Mouse (Mus musculus): Measurements from ENCODE around the gene Zfp697. TPM values are rescaled to one million over a fixed set of nuclear protein-coding genes. Genes with fewer than 3 reads are reported as not detected.
"Not testable (repeated sequence)": the region's sequence is repeated elsewhere in the genome, so short reads cannot be mapped to it uniquely, and the experiment has no call there.

Zfp697 gene
- polyA plus RNA-seq, 1 experiment, result not detected

GRCm38 (mm10) chr3:98629633-98630032, 247.4 kb downstream of the Zfp697 start:
- Histone ChIP-seq H3K36me3 (ENCODE audit: control insufficient read depth) (no peaks in the 10 kb centered on the region), H3K4me3 (replicated peaks) (no peak overlapping the region), H3K4me1 (ENCODE audit: control insufficient read depth) (no peaks in the 10 kb centered on the region), H3K27me3 (ENCODE audit: control insufficient read depth) (no peaks in the 10 kb centered on the region), H3K9me3 (ENCODE audit: control insufficient read depth, low read length) (no peaks in the 10 kb centered on the region)
- TF ChIP-seq GATA1 (IDR thresholded peaks at IDR 0.05; ENCODE audit: low read length) (no peak), TAL1 (IDR thresholded peaks at IDR 0.05; ENCODE audit: low read length) (no peak)

GRCm38 (mm10) chr3:98630152-98630551, 247.9 kb downstream of the Zfp697 start, which contains the start of gene Hsd3b5:
Gene Hsd3b5, minus strand, starts transcription at chr3:98630252.
- TF ChIP-seq GATA1 (IDR thresholded peaks at IDR 0.05; ENCODE audit: low read length) (no peak), TAL1 (IDR thresholded peaks at IDR 0.05; ENCODE audit: low read length) (no peak)
- Histone ChIP-seq H3K9me3 (ENCODE audit: control insufficient read depth, low read length) (no peaks in the 10 kb centered on the region), H3K27me3 (ENCODE audit: control insufficient read depth) (no peaks in the 10 kb centered on the region), H3K36me3 (ENCODE audit: control insufficient read depth) (no peaks in the 10 kb centered on the region), H3K4me1 (ENCODE audit: control insufficient read depth) (no peaks in the 10 kb centered on the region), H3K4me3 (replicated peaks) (no peak within 1 kb of the TSS)

GRCm38 (mm10) chr3:98635145-98635544, 252.9 kb downstream of the Zfp697 start:
- no peaks in the 10 kb centered on the region for H3K36me3 ChIP-seq (ENCODE audit: control insufficient read depth)
- TF ChIP-seq TAL1 (IDR thresholded peaks at IDR 0.05; ENCODE audit: low read length) (no peak), GATA1 (IDR thresholded peaks at IDR 0.05; ENCODE audit: low read length) (no peak)
- H3K4me3 ChIP-seq (replicated peaks), result no peak overlapping the region
- no peaks in the 10 kb centered on the region for H3K27me3 ChIP-seq (ENCODE audit: control insufficient read depth)
- no peaks in the 10 kb centered on the region for H3K4me1 ChIP-seq (ENCODE audit: control insufficient read depth)
- no peaks in the 10 kb centered on the region for H3K9me3 ChIP-seq (ENCODE audit: control insufficient read depth, low read length)

- TF ChIP-seq GATA1 (IDR thresholded peaks at IDR 0.05; ENCODE audit: low read length) (no peak), TAL1 (IDR thresholded peaks at IDR 0.05; ENCODE audit: low read length) (no peak)
- Histone ChIP-seq H3K9me3 (ENCODE audit: control insufficient read depth, low read length) (no peaks in the 10 kb centered on the region), H3K4me3 (replicated peaks) (no peak overlapping the region), H3K27me3 (ENCODE audit: control insufficient read depth) (no peaks in the 10 kb centered on the region), H3K36me3 (ENCODE audit: control insufficient read depth) (no peaks in the 10 kb centered on the region), H3K4me1 (ENCODE audit: control insufficient read depth) (no peaks in the 10 kb centered on the region)
Measured at GRCm38 (mm10) chr3:98680786-98681185, 298.5 kb downstream of the Zfp697 start.

- no peak for TF ChIP-seq GATA1 (IDR thresholded peaks at IDR 0.05; ENCODE audit: low read length)
- TF ChIP-seq TAL1 (IDR thresholded peaks at IDR 0.05; ENCODE audit: low read length), result no peak
- no peaks in the 10 kb centered on the region for H3K36me3 ChIP-seq (ENCODE audit: control insufficient read depth)
- no peaks in the 10 kb centered on the region for H3K4me1 ChIP-seq (ENCODE audit: control insufficient read depth)
- no peaks in the 10 kb centered on the region for H3K27me3 ChIP-seq (ENCODE audit: control insufficient read depth)
- no peak overlapping the region for H3K4me3 ChIP-seq (replicated peaks)
- no peaks in the 10 kb centered on the region for H3K9me3 ChIP-seq (ENCODE audit: control insufficient read depth, low read length)
Measured at GRCm38 (mm10) chr3:98682401-98682800, 300.1 kb downstream of the Zfp697 start.

- Histone ChIP-seq H3K27me3 (ENCODE audit: control insufficient read depth) (no peaks in the 10 kb centered on the region), H3K4me3 (replicated peaks) (no peak overlapping the region), H3K9me3 (ENCODE audit: control insufficient read depth, low read length) (peaks cover 2% of the 10 kb centered on the region; the same call in 1 of the 2 replicates)
Measured at GRCm38 (mm10) chr3:98720740-98721139, 338.5 kb downstream of the Zfp697 start.

GRCm38 (mm10) chr3:98724376-98724775, 342.1 kb downstream of the Zfp697 start, which contains the start of gene Hsd3b2:
Gene Hsd3b2, minus strand, starts transcription at chr3:98724543.
- Histone ChIP-seq H3K27me3 (ENCODE audit: control insufficient read depth) (no peaks in the 10 kb centered on the region), H3K9me3 (ENCODE audit: control insufficient read depth, low read length) (peaks cover 2% of the 10 kb centered on the region; the same call in 1 of the 2 replicates), H3K4me3 (replicated peaks) (no peak within 1 kb of the TSS), H3K36me3 (ENCODE audit: control insufficient read depth) (no peaks in the 10 kb centered on the region), H3K4me1 (ENCODE audit: control insufficient read depth) (no peaks in the 10 kb centered on the region)
- no peak for TF ChIP-seq TAL1 (IDR thresholded peaks at IDR 0.05; ENCODE audit: low read length)
- TF ChIP-seq GATA1 (IDR thresholded peaks at IDR 0.05; ENCODE audit: low read length), result no peak

More at GRCm38 (mm10) chr3:98720740-98721139, 338.5 kb downstream of the Zfp697 start:
- no peaks in the 10 kb centered on the region for H3K36me3 ChIP-seq (ENCODE audit: control insufficient read depth)
- H3K4me1 ChIP-seq (ENCODE audit: control insufficient read depth), result no peaks in the 10 kb centered on the region
- TF ChIP-seq TAL1 (IDR thresholded peaks at IDR 0.05; ENCODE audit: low read length) (no peak), GATA1 (IDR thresholded peaks at IDR 0.05; ENCODE audit: low read length) (no peak)

- H3K9me3 ChIP-seq (ENCODE audit: control insufficient read depth, low read length), result peaks cover 2% of the 10 kb centered on the region; the same call in 1 of the 2 replicates
- no peaks in the 10 kb centered on the region for H3K27me3 ChIP-seq (ENCODE audit: control insufficient read depth)
- H3K4me1 ChIP-seq (ENCODE audit: control insufficient read depth), result no peaks in the 10 kb centered on the region
- H3K4me3 ChIP-seq (replicated peaks), result no peak overlapping the region
- H3K36me3 ChIP-seq (ENCODE audit: control insufficient read depth), result no peaks in the 10 kb centered on the region
- TF ChIP-seq GATA1 (IDR thresholded peaks at IDR 0.05; ENCODE audit: low read length) (no peak), TAL1 (IDR thresholded peaks at IDR 0.05; ENCODE audit: low read length) (no peak)
Measured at GRCm38 (mm10) chr3:98726281-98726680, 344.0 kb downstream of the Zfp697 start.

- no peaks in the 10 kb centered on the region for H3K27me3 ChIP-seq (ENCODE audit: control insufficient read depth)
- H3K36me3 ChIP-seq (ENCODE audit: control insufficient read depth), result no peaks in the 10 kb centered on the region
- no peaks in the 10 kb centered on the region for H3K4me1 ChIP-seq (ENCODE audit: control insufficient read depth)
- peaks cover 6% of the 10 kb centered on the region; the same call in 1 of the 2 replicates for H3K9me3 ChIP-seq (ENCODE audit: control insufficient read depth, low read length)
- no peak overlapping the region for H3K4me3 ChIP-seq (replicated peaks)
- TF ChIP-seq GATA1 (IDR thresholded peaks at IDR 0.05; ENCODE audit: low read length), result no peak
- TF ChIP-seq TAL1 (IDR thresholded peaks at IDR 0.05; ENCODE audit: low read length), result no peak
Measured at GRCm38 (mm10) chr3:98733724-98734123, 351.5 kb downstream of the Zfp697 start.

GRCm38 (mm10) chr3:98734340-98734739, 352.1 kb downstream of the Zfp697 start:
- no peaks in the 10 kb centered on the region for H3K27me3 ChIP-seq (ENCODE audit: control insufficient read depth)
- no peak for TF ChIP-seq TAL1 (IDR thresholded peaks at IDR 0.05; ENCODE audit: low read length)
- no peak for TF ChIP-seq GATA1 (IDR thresholded peaks at IDR 0.05; ENCODE audit: low read length)
- H3K4me1 ChIP-seq (ENCODE audit: control insufficient read depth), result no peaks in the 10 kb centered on the region
- peaks cover 6% of the 10 kb centered on the region; the same call in 1 of the 2 replicates for H3K9me3 ChIP-seq (ENCODE audit: control insufficient read depth, low read length)
- H3K4me3 ChIP-seq (replicated peaks), result no peak overlapping the region
- H3K36me3 ChIP-seq (ENCODE audit: control insufficient read depth), result no peaks in the 10 kb centered on the region

- not testable (repeated sequence) for H3K4me1 ChIP-seq (ENCODE audit: control insufficient read depth); H3K9me3 ChIP-seq (ENCODE audit: control insufficient read depth, low read length); H3K36me3 ChIP-seq (ENCODE audit: control insufficient read depth); H3K4me3 ChIP-seq (replicated peaks); H3K27me3 ChIP-seq (ENCODE audit: control insufficient read depth)
Measured at GRCm38 (mm10) chr3:98741043-98741442, 358.8 kb downstream of the Zfp697 start.

Measured in erythroblast, embryonic 14.5 days (primary cell).